Mouse (Mus musculus): ENCODE measurements around the gene Diexf. TPM values are rescaled to one million over a fixed set of nuclear protein-coding genes. Genes with fewer than 3 reads are reported as not detected.

Gene Diexf
- polyA plus RNA-seq, 1 experiment from 2014 or later: 7.4 TPM

- H3K36me3 ChIP-seq (ENCODE audit: control insufficient read depth, insufficient read depth, low read length): no peaks in the 10 kb centered on the region
- H3K4me1 ChIP-seq (ENCODE audit: control insufficient read depth, insufficient read depth, low read depth, low read length): no peaks in the 10 kb centered on the region
- H3K9ac ChIP-seq (ENCODE audit: low read depth, low read length): no peak overlapping the region
- no peaks in the 10 kb centered on the region for H3K27me3 ChIP-seq (replicated peaks; ENCODE audit: control insufficient read depth, insufficient read depth, low read length)
- 78% methylated on average over 5 of the region's 5 CpGs for WGBS
- H3K9me3 ChIP-seq (ENCODE audit: control insufficient read depth, low read length): no peaks in the 10 kb centered on the region; the same call in 1 of the 2 replicates
- no peak overlapping the region for H3K4me2 ChIP-seq (ENCODE audit: low read length)
- H3K27ac ChIP-seq (ENCODE audit: low read depth, low read length): no peak overlapping the region
- ATAC-seq: no peak
- H3K4me3 ChIP-seq (ENCODE audit: low read length): no peak overlapping the region
These were observed 77.0 kb downstream of the Diexf start for GRCm38 (mm10) chr1:193053065-193053464.

- H3K4me2 ChIP-seq (ENCODE audit: low read length): no peak overlapping the region
- 92% methylated on average over 4 of the region's 4 CpGs for WGBS
- H3K4me3 ChIP-seq (ENCODE audit: low read length): no peak overlapping the region
- H3K9ac ChIP-seq (ENCODE audit: low read depth, low read length): no peak overlapping the region
- no peak for ATAC-seq
- H3K9me3 ChIP-seq (ENCODE audit: control insufficient read depth, low read length): no peaks in the 10 kb centered on the region; the same call in 1 of the 2 replicates
- H3K27ac ChIP-seq (ENCODE audit: low read depth, low read length): no peak overlapping the region
- H3K27me3 ChIP-seq (replicated peaks; ENCODE audit: control insufficient read depth, insufficient read depth, low read length): no peaks in the 10 kb centered on the region
- H3K36me3 ChIP-seq (ENCODE audit: control insufficient read depth, insufficient read depth, low read length): no peaks in the 10 kb centered on the region
- H3K4me1 ChIP-seq (ENCODE audit: control insufficient read depth, insufficient read depth, low read depth, low read length): no peaks in the 10 kb centered on the region
These were observed 82.5 kb downstream of the Diexf start for GRCm38 (mm10) chr1:193047616-193048015.

- no peak overlapping the region for H3K4me2 ChIP-seq (ENCODE audit: low read length)
- no peak overlapping the region for H3K27ac ChIP-seq (ENCODE audit: low read depth, low read length)
- no peak overlapping the region for H3K4me3 ChIP-seq (ENCODE audit: low read length)
- H3K9me3 ChIP-seq (ENCODE audit: control insufficient read depth, low read length): no peaks in the 10 kb centered on the region
- no peak for ATAC-seq
- no peak overlapping the region for H3K9ac ChIP-seq (ENCODE audit: low read depth, low read length)
- H3K27me3 ChIP-seq (replicated peaks; ENCODE audit: control insufficient read depth, insufficient read depth, low read length): no peaks in the 10 kb centered on the region
- no peaks in the 10 kb centered on the region for H3K4me1 ChIP-seq (ENCODE audit: control insufficient read depth, insufficient read depth, low read depth, low read length)
- H3K36me3 ChIP-seq (ENCODE audit: control insufficient read depth, insufficient read depth, low read length): no peaks in the 10 kb centered on the region
- WGBS: 59% methylated on average over 3 of the region's 3 CpGs
These were observed 87.2 kb downstream of the Diexf start for GRCm38 (mm10) chr1:193042760-193043295.

Other genes with a start within 250 kb of the Diexf start
- gene Syt14, start 94.5 kb downstream of the Diexf start, polyA plus RNA-seq (2015; fragmentation: Nextera tagmentation; extraction: Ambion mirVana): 4.5 and 5.7 TPM in 2 replicates
- gene Irf6, start 22.8 kb upstream of the Diexf start, polyA plus RNA-seq (2015; fragmentation: Nextera tagmentation; extraction: Ambion mirVana): 0.58 and 0.80 TPM in 2 replicates
- 10.0 and 11.2 TPM in 2 replicates for gene A130010J15Rik, start 37.8 kb upstream of the Diexf start, polyA plus RNA-seq (2015; fragmentation: Nextera tagmentation; extraction: Ambion mirVana)
- 1.9 and 4.0 TPM in 2 replicates for gene Traf3ip3, start 71.4 kb upstream of the Diexf start, polyA plus RNA-seq (2015; fragmentation: Nextera tagmentation; extraction: Ambion mirVana)
- 0.29 and 0.56 TPM in 2 replicates for gene Lamb3, start 77.4 kb upstream of the Diexf start, polyA plus RNA-seq (2015; fragmentation: Nextera tagmentation; extraction: Ambion mirVana)
- 0.34 and 0.89 TPM in 2 replicates for gene Hsd11b1, start 133.8 kb upstream of the Diexf start, polyA plus RNA-seq (2015; fragmentation: Nextera tagmentation; extraction: Ambion mirVana)
- gene G0s2, start 142.9 kb upstream of the Diexf start, polyA plus RNA-seq (2015; fragmentation: Nextera tagmentation; extraction: Ambion mirVana): 8.9 and 10.5 TPM in 2 replicates
- 44.2 and 44.6 TPM in 2 replicates for gene Camk1g, start 240.0 kb upstream of the Diexf start, polyA plus RNA-seq (2015; fragmentation: Nextera tagmentation; extraction: Ambion mirVana)

Data from hindbrain, embryonic 16.5 days (tissue).